Mouse (Mus musculus) lung, postnatal 0 days (tissue): ENCODE results near the gene Zfp39.

Experiments used
- CTCF ChIP-seq: IDR thresholded peaks from 2 replicates; pipeline ENCODE4 v1.5.1; 2016; ENCODE audit warnings: antibody characterized with exemption, mild to moderate bottlenecking
- EP300 ChIP-seq: IDR thresholded peaks from 2 replicates; pipeline ENCODE4 v1.6.1; 2016; ENCODE audit warnings: antibody characterized with exemption, mild to moderate bottlenecking, control low read depth

DNA sequence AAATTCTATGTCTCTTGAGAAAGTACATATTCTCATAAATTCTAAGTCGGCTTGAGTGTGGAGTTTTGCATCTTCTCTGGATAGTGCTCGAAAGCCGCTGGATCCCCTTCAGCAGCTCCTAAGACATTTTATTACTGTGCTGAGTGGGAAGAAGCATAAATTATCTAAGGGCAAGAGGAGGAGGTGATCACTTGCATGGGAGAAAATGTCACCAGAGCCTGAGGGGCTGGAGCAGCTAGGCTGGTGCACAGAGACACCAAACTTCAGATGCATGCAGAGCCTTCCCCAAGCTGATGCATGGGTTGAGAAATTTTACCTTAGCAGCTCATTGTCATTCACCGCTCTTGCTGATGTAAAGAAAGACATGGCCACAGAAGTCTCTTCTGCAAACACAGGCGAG is 40.1 kb upstream of the Zfp39 start:
- TF ChIP-seq CTCF (no peak), EP300 (no peak)
